Mouse (Mus musculus) urinary bladder, postnatal 14 days (tissue): ENCODE results near the gene Ect2.

Experiments
- DNase-seq: peaks from one replicate; pipeline ENCODE4 v3.0.0; 2021; ENCODE audit warnings: low spot score

Ect2 gene

GRCm38 (mm10) chr3:27153701-27154209 lies at the start of gene Ect2:
Gene Ect2 (minus strand): TSS chr3:27153878.
- DNase-seq: peak; percentile 99

DNA sequence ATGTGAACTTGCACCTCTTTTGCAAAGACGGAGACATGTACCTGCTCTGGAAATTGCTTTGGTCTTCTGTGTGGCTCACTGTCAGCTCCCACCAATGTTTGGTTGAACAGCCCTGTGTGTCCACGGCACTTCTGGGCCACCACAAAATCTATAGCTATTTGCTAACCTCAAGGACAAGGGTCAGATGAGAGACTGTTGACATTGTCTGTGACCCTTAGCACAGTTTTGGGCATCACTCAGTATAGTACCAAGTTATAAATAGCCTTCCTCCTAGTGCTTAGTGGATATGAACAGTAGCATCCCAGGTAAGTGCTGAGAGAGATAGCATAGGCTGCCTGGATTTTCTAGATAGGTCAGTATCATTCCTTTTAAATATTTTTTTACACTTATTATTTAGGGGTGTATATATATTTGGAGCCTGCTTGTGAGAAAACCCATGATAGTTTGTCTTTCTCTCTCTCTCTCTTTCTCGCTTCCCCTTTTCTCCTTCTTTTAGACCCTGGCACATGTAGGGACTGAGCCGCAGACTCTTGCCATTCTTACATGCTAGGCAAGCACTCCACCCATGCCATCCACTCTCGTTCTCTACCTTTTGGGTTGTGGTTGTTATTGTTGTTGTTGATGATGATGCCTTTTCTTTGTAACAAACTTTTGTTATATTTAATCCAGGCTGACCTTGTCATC lies 48.2 kb upstream of the Ect2 start:
- DNase-seq: no peak

GRCm38 (mm10) chr3:27199120-27199519 lies 45.4 kb upstream of the Ect2 start:
- DNase-seq: no peak

DNA sequence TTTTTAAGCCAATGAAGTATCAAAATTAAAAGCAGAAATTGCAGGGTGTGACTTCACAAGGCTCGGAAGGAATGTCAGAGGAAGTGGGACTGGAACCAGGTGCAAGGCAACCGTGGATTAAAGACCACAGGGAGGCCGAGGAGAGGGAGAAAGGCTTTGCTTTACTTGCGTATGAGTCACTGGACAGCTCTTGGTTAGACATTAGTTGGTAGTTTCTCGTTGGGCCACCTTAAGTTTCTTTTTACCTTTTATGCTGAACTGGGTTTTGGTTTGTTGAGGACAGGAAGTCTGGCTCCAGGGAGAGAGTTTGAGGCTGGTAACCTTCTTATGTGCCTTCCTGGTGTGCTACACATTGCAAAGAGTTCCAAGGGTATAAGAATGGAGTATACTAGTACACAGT lies 44.1 kb upstream of the Ect2 start:
- DNase-seq: no peak

DNA sequence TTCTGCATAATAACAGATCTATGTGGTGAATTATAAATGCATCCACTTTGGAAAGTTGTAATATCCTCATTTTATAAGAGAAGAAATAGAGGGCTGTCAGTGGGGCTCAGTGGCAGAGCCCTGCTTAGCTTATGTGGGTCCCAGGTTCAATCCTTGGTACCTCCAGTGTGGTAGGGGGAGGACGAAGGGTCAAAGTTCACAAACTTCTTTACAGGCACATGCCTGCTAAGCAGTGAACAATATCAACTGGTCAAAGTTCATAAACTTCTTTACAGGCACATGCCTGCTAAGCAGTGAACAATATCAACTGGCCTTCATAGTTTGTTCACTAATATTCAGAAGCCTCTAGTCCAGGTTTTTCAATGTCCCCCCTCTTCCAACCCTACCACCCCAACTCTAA lies 42.9 kb upstream of the Ect2 start:
- DNase-seq: no peak

GRCm38 (mm10) chr3:27195573-27196227 lies 42.0 kb upstream of the Ect2 start:
- no peak for DNase-seq

DNA sequence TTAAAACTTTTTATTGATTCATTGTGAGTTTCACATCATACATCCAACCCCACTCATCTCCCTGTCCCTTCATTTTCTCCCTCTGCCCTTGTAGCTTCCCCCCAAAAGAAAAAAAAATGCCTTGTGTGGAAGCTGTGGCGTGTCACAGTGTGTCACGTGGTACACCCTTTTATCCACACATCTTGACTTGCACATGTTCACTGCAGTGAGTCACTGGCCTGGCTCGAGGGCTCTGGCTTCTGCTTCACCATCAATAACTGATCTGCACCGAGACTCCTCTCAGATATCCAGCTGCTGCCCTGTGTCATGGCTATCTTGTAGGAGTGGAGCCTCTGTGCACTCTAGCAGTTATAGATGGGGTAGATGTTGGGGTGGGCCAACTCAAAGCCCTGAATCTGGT lies 41.5 kb upstream of the Ect2 start:
- DNase-seq: peak; percentile 19

- no peak for DNase-seq
Measured at GRCm38 (mm10) chr3:27193844-27194317, 40.2 kb upstream of the Ect2 start.

DNA sequence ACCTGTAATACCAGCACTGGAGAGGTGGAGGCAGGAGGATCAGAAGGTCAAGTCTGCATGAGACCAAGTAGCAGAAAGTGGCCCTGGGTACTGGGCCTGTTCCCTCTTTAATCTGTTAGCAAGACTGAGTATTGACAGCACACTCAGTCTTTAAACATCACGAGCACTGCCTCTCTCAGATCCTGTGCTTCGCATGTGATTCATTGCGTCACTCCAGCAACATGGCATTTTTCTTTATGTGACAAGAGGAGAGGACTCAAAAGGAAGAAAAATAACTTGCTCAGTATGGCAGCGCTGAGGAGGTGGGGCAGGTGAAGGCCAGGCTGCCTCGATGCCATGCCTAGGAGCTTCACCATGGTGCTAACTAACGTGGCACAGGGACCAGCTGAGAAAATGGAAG lies 38.2 kb upstream of the Ect2 start:
- no peak for DNase-seq

- no peak for DNase-seq
Measured at GRCm38 (mm10) chr3:27190865-27191264, 37.2 kb upstream of the Ect2 start.

DNA sequence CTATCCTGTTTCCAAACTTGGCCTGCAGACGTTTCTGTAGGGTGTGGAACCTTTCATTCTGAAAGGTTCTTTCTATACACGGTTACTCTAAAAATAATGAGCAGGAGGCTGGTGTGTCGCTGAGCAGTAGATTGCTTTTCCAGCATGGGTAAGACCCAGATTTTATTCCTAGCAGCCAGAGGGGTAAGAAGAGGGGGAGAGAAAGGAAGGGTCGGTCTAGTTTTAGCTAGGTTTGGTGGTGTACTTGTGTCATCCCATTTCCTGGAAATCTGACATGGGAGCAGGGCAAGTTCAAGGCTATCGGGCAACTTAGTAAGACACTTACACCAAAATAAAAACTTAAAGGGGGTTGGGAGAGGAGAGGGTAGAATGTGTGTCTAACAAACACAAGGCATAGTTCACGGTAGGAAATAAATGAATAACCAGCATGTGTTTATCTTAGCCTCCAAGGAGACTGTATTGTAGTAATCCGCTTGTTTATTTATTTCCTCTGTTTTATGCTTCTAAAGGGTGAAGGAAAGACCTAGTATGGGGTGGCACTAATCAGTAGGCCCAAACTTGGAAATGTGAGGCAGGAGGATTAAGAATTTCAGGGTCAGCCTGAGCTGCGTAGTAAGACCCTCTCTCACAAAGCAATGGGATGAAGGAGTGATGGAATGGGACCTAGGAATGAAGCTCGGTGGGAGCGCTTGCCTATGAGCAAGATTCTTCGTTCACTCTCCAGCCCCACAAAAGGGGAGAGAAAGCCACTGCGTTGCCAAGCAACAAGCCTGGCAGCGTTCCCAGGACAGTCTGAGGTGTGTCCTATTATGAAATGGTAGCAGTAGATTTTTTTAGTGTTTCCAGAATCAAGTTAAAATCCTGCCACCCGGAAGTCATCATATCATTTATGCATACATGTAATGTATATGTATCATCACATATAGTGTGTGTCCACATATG lies 35.9 kb upstream of the Ect2 start:
- peak; percentile 76 for DNase-seq

- no peak for DNase-seq
Measured at GRCm38 (mm10) chr3:27188386-27188785, 34.7 kb upstream of the Ect2 start.

GRCm38 (mm10) chr3:27183601-27184175 lies 30.0 kb upstream of the Ect2 start:
- no peak for DNase-seq

DNA sequence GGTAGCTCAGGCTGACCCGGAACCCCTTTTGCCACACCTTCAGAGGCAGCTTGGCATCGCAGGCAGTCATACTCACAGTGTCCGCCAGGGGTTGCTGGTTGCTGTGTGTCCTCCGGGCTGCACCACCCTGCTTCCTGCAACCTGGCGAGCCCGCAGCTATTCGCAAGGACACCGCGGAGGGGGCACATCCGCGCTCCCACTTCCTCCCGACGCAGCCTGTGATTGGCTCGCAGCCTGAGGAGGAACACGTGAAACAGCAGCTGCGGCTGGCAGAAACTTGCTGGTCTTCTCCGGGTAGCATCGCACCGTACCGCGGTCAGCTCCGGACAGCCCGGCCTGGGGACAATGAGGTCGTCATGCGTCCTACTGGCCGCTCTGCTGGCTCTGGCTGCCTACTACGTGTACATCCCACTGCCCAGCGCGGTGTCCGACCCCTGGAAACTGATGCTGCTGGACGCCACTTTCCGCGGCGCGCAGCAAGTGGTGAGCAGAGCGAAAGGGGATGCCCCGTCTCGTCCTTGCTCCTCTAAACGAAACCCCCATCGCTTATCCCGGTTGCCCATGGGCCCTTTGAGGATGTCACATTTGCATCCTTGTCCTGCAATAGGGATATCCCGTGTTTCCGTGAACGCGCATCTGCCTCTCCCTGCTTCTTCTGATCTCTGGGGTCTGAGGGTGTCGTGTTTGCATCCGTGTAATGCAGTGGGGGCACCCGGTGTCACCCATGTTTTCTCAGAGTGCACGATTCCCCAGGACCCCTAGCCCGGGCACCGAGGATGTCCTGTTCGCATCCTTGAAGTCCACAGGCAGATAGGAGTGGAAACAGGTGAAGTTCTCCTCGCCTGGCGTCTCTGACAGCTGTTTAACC lies 29.3 kb upstream of the Ect2 start, which contains the start of gene Nceh1:
Gene Nceh1 (plus strand): TSS at position 233 of the 868 bp plus-strand sequence.
- DNase-seq: peak; percentile 93

DNA sequence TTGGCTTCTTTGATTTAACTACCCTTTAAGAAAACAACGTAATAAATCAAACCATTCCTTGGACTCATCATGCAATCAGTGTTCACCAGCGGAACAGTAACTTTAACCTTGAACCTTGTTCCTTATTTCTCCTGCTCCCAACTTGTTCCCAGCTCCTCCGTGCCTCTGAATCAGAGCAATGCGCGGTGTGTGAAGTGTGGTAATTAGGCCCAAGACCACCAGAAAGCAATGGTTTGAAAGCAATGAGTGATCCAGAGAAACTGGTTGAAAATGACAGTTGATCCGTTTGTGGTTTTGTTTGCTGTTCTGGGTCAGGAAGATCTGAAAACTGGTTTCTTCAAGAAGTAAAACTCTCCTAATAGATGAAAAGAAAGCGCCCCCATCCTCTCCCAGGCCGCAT lies 26.0 kb upstream of the Ect2 start:
- DNase-seq: no peak

DNA sequence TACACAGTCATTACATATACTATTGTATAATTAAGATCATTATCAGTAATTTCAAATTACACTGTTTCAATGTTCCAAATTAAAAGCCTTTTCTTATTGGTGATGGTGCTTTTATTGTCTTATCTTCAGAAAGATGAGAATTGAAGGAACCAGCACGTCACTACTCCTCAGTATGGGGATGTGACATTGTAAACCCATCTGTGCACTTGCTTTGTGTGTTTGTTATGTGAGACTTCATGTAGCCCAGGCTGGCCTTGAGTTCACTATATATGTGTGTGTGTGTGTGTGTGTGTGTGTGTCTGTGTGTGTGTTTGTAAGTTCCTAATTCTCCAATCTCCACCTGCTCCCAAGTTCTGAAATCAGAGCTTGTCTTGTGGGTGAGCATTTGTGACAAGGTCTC lies 16.6 kb upstream of the Ect2 start:
- no peak for DNase-seq

DNA sequence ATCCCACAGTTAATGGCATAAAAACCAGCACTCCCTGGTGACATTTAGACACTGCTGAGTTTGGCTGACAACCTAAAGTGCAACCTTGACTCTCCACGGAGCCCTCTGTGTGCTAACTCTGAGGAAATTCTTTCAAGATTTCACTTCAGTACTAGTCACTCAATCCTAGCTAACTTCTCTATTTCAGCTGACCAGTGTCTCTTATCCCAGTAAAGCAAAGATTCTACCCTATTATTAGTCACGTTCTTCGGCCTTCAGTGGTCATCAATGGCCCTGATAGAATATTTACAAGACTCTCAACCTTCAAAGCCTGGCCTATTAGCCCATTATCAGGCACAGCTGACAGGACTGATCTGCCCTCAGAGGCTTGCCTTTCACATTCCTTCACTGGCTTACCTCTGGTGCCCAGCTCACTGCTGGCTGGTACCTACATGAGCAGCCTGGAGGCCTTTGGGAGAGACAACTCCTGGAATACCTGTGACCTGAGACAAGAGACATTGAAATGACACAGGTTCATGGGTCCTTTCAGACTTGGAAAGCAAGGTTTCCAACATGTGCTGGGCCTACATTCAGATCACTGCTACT lies 11.9 kb upstream of the Ect2 start:
- DNase-seq: no peak

DNA sequence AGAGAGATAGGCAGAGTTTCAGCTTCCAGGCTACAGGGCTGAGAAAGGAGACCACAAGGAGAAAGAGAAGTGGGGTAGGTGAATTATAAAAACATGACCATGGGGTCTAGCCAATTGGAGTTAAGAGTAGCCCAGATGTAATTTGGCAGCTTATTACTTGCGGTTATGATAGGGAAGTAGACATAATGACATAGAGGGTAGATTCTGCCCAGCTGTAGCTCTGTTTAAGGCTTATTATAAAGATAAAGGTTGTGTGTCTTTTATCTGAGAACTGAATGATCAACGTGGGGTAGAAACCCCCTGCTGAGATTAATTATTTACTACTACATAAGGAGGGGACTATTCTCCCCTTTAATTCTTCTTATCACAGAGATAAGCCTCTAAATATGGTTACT lies 8.7 kb upstream of the Ect2 start:
- no peak for DNase-seq

GRCm38 (mm10) chr3:27161645-27162409 lies 8.1 kb upstream of the Ect2 start:
- no peak for DNase-seq

DNA sequence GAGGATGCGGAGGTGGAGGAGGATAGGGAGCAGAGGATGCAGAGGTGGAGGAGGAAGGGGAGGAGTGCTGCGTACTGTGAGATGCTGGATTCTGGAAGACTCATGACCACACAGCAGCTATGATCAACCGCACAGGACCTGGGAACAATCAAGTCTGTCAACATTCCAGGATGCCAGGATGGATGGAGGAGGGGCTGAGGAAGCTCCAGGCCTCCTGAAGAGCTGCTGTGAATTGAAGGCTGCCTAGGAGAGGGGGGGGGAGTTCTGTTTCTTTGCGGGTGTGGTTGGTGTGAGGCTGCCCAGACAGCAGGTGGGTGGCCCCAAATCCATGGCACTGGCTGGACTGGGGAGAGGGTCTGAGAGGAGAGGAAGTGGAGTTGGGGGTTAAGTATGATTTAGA lies 5.2 kb upstream of the Ect2 start:
- no peak for DNase-seq
